Mouse (Mus musculus) liver, embryonic 11.5 days (tissue): ENCODE data around the gene Olfr198. TPM values are rescaled to one million over a fixed set of nuclear protein-coding genes. Genes with fewer than 3 reads are reported as not detected.
"Not testable (repeated sequence)": the region's sequence is repeated elsewhere in the genome, so short reads cannot be mapped to it uniquely, and the experiment has no call there.

ENCODE experiments used
- ATAC-seq: fragments of 200-750 bp; cut with Nextera tagmentation; replicated peaks from 2 replicates; pipeline ENCODE4 v1.8.0; 2017; ENCODE audit warnings: moderate number of reproducible peaks, mild to moderate bottlenecking, moderate TSS enrichment, moderate library complexity; ENCODE audit not compliant: low FRiP score
- DNase-seq: peaks from one replicate; pipeline ENCODE4 v3.0.0-alpha.2; 2017; ENCODE audit warnings: low spot score
- H3K27ac ChIP-seq: fragments of 300-500 bp; sonication (generic); 2 replicates; pipeline ENCODE4 v1.5.1; 2014; ENCODE audit warnings: mild to moderate bottlenecking, low read depth, low read length, control low read depth
- H3K27me3 ChIP-seq: fragments of 300-500 bp; sonication (generic); replicated peaks from 2 replicates; pipeline ENCODE4 v1.6.1; 2014; ENCODE audit warnings: low read length, mixed read lengths; ENCODE audit not compliant: control insufficient read depth, insufficient read depth
- H3K36me3 ChIP-seq: fragments of 300-500 bp; sonication (generic); 2 replicates; pipeline ENCODE4 v1.6.1; 2014; ENCODE audit warnings: mild to moderate bottlenecking, low read length, moderate library complexity, mixed read lengths; ENCODE audit not compliant: control insufficient read depth, insufficient read depth
- H3K4me1 ChIP-seq: fragments of 300-500 bp; sonication (generic); replicated peaks from 2 replicates; pipeline ENCODE4 v1.6.1; 2014; ENCODE audit warnings: low read length, mixed read lengths; ENCODE audit not compliant: control insufficient read depth, insufficient read depth
- H3K4me2 ChIP-seq: fragments of 300-500 bp; sonication (generic); 2 replicates; pipeline ENCODE4 v1.6.1; 2014; ENCODE audit warnings: mild to moderate bottlenecking, control low read depth, moderate library complexity
- H3K4me3 ChIP-seq: fragments of 300-500 bp; sonication (generic); 2 replicates; pipeline ENCODE4 v1.5.1; 2014; ENCODE audit warnings: low read depth, low read length, control low read depth
- H3K9ac ChIP-seq: fragments of 300-500 bp; sonication (generic); 2 replicates; pipeline ENCODE4 v1.6.1; 2014; ENCODE audit warnings: low read depth, low read length, control low read depth
- H3K9me3 ChIP-seq: fragments of 300-500 bp; sonication (generic); 2 replicates; pipeline ENCODE4 v1.6.1; 2016; ENCODE audit warnings: low read length, inconsistent platforms, mixed read lengths; ENCODE audit not compliant: control insufficient read depth
- WGBS: fragments of 180-500 bp; shearing (Covaris S2); extraction: QIAGEN DNeasy Blood & Tissue Kit; methylation state at CpG from one replicate; pipeline ENCODE4 v1.1.7; 2014; 5-methylcytosine and 5-hydroxymethylcytosine counted together
- polyA plus RNA-seq: library from polyadenylated mRNA; unstranded; fragments of >200 nt; fragmentation: Nextera tagmentation; extraction: Ambion mirVana; gene quantifications from 2 replicates; pipeline ENCODE4 v1.2.1, GENCODE M21; 2014

Gene Olfr198
- polyA plus RNA-seq = not detected in 2 replicates

DNA sequence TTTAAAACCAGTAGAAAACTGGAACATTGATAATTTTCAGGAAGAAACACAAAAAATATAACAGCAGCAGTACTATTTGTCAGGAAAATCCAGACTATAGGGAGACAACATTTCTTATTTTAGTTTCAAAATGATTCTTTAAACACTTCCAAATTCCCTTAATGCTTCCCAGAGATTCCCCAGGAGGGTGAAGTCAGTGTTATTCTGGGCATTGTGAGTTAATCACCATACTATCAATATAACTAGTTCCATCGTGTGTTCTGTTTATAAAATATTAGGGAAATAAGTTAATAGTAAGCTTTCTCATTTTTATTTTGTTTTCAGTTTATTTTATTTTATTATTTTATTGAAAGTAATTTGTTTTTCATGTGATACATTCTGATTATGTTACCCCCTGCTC is at the start of gene Olfr198:
TSS of gene Olfr198 (minus strand) at position 101 of the 400 bp plus-strand sequence.
- H3K27ac ChIP-seq, H3K36me3 ChIP-seq, DNase-seq, H3K4me3 ChIP-seq, ATAC-seq, H3K4me2 ChIP-seq, H3K9me3 ChIP-seq, H3K4me1 ChIP-seq, H3K27me3 ChIP-seq, H3K9ac ChIP-seq: not testable (repeated sequence)
- 53% methylated on average over 1 of the region's 1 CpGs for WGBS

- Histone ChIP-seq H3K9ac (no peak overlapping the region), H3K36me3 (no peaks in the 10 kb centered on the region), H3K27me3 (no peaks in the 10 kb centered on the region), H3K4me2 (no peak overlapping the region), H3K9me3 (no peaks in the 10 kb centered on the region), H3K4me1 (no peaks in the 10 kb centered on the region), H3K4me3 (no peak overlapping the region), H3K27ac (no peak overlapping the region)
- ATAC-seq (no peak), DNase-seq (no peak)
- 78% methylated on average over 17 of the region's 17 CpGs for WGBS
Measured at GRCm38 (mm10) chr16:59249684-59250083, 46.4 kb upstream of the Olfr198 start.

DNA sequence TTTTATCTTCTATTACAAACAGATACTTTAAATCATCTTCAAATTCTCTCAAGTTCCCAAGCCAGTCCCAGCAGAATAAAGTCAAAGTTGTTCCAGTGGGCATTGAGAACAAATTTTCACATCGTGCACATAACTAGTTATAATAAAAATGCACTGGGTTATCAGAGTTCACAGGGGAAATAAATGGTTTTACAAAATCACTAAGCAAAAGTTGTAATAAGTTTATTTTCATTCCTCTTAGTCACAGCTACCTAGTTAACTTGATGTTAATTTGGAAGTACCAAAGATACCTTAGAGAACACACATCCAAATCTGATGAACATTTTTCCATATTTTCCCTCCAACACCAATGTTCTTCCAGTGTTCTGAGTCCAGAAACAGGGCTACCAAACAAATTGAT is 16.3 kb upstream of the Olfr198 start, which contains the start of gene Olfr199:
TSS of gene Olfr199 (minus strand) at position 101 of the 400 bp plus-strand sequence.
- not testable (repeated sequence) for H3K4me1 ChIP-seq, H3K27me3 ChIP-seq, H3K4me2 ChIP-seq, H3K9me3 ChIP-seq, DNase-seq, H3K27ac ChIP-seq, H3K36me3 ChIP-seq, H3K4me3 ChIP-seq, H3K9ac ChIP-seq, ATAC-seq
- WGBS = 65% methylated on average over 1 of the region's 1 CpGs

GRCm38 (mm10) chr16:59217861-59218260 is 14.5 kb upstream of the Olfr198 start:
- not testable (repeated sequence) for ATAC-seq, H3K36me3 ChIP-seq, H3K4me1 ChIP-seq, DNase-seq, H3K4me3 ChIP-seq, H3K9ac ChIP-seq, H3K27ac ChIP-seq, H3K9me3 ChIP-seq, H3K4me2 ChIP-seq, H3K27me3 ChIP-seq
- 76% methylated on average over 3 of the region's 3 CpGs for WGBS

DNA sequence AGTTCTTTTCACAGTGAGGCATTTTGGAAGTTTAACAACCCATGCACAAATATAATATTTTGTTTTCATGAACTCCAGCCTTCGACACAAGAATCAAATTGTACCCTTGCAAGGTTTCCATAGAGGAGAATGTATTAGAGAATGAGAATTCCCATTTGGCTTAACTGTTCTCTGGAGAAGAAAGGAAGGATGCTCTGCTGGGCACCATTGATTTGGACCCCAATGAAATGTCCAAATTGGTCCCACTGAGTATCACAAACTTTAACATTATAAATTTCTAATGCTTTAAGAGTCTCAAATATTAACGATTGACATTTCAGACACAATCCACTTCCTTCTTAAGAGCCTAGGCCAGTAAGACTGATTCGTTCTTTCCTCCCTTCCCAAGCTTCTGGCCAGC is 33.0 kb downstream of the Olfr198 start, which contains the start of gene Olfr196:
TSS of gene Olfr196 (minus strand) at position 101 of the 400 bp plus-strand sequence.
- no peak within 1 kb of the TSS for H3K9ac ChIP-seq
- no peak for ATAC-seq
- H3K9me3 ChIP-seq = peaks cover 2% of the 10 kb centered on the region; the same call in 1 of the 2 replicates
- H3K36me3 ChIP-seq = no peaks in the 10 kb centered on the region
- H3K4me3 ChIP-seq = no peak within 1 kb of the TSS
- whole genome bisulfite sequencing = 58% methylated on average over 3 of the region's 3 CpGs
- H3K27me3 ChIP-seq = no peaks in the 10 kb centered on the region
- H3K4me1 ChIP-seq = no peaks in the 10 kb centered on the region
- DNase-seq = no peak
- H3K27ac ChIP-seq = no peak within 1 kb of the TSS
- no peak within 1 kb of the TSS for H3K4me2 ChIP-seq

- Histone ChIP-seq H3K36me3 (no peaks in the 10 kb centered on the region), H3K4me1 (no peaks in the 10 kb centered on the region), H3K27ac (no peak overlapping the region), H3K27me3 (no peaks in the 10 kb centered on the region), H3K9me3 (no peaks in the 10 kb centered on the region), H3K4me2 (no peak overlapping the region), H3K9ac (no peak overlapping the region), H3K4me3 (no peak overlapping the region)
- no peak for ATAC-seq
- 75% methylated on average over 2 of the region's 2 CpGs for WGBS
- no peak for DNase-seq
Measured at GRCm38 (mm10) chr16:59151996-59152395, 51.3 kb downstream of the Olfr198 start.

Other genes with a start within 250 kb of the Olfr198 start
- not detected in 2 replicates for gene Olfr183, start 208.2 kb downstream of the Olfr198 start, polyA plus RNA-seq
- gene Olfr186, start 173.2 kb downstream of the Olfr198 start, polyA plus RNA-seq = not detected in 2 replicates
- gene Olfr187, start 163.8 kb downstream of the Olfr198 start, polyA plus RNA-seq = not detected in 2 replicates
- not detected in 2 replicates for gene Olfr190, start 125.5 kb downstream of the Olfr198 start, polyA plus RNA-seq
- gene Olfr191, start 113.7 kb downstream of the Olfr198 start, polyA plus RNA-seq = not detected in 2 replicates
- not detected in 2 replicates for gene Olfr193, start 91.7 kb downstream of the Olfr198 start, polyA plus RNA-seq
- gene Olfr194, start 82.5 kb downstream of the Olfr198 start, polyA plus RNA-seq = not detected in 2 replicates
- gene Olfr195, start 56.5 kb downstream of the Olfr198 start, polyA plus RNA-seq = not detected in 2 replicates
- gene Olfr196, start 33.1 kb downstream of the Olfr198 start, polyA plus RNA-seq = not detected in 2 replicates
- gene Olfr199, start 16.2 kb upstream of the Olfr198 start, polyA plus RNA-seq = not detected in 2 replicates
- not detected in 2 replicates for gene Olfr201, start 69.1 kb upstream of the Olfr198 start, polyA plus RNA-seq
- gene Olfr202, start 83.3 kb upstream of the Olfr198 start, polyA plus RNA-seq = not detected in 2 replicates
- not detected in 2 replicates for gene Olfr203, start 95.3 kb upstream of the Olfr198 start, polyA plus RNA-seq
- not detected in 2 replicates for gene Olfr204, start 114.7 kb upstream of the Olfr198 start, polyA plus RNA-seq
- gene Olfr205, start 127.6 kb upstream of the Olfr198 start, polyA plus RNA-seq = not detected in 2 replicates
- not detected in 2 replicates for gene Olfr206, start 145.7 kb upstream of the Olfr198 start, polyA plus RNA-seq
- not detected in 2 replicates for gene Olfr209, start 160.5 kb upstream of the Olfr198 start, polyA plus RNA-seq
- gene Gabrr3, start 203.8 kb upstream of the Olfr198 start, polyA plus RNA-seq = not detected in 2 replicates